Mouse (Mus musculus): ENCODE results near the gene Lypd8.

GRCm38 (mm10) chr11:58353709-58354108 is 25.1 kb upstream of the Lypd8 start:
- TF ChIP-seq CTCF (IDR thresholded peaks at IDR 0.05) (no peak), POLR2A (IDR thresholded peaks at IDR 0.05; ENCODE audit: insufficient read depth, low read depth, low read length) (no peak), EP300 (IDR thresholded peaks at IDR 0.05; ENCODE audit: insufficient read depth, low read depth, low read length) (no peak)

Measured in heart, adult 2 months (tissue).